Mouse (Mus musculus) limb, embryonic 13.5 days (tissue): ENCODE measurements around the gene Rbms3. TPM values are rescaled to one million over a fixed set of nuclear protein-coding genes. Genes with fewer than 3 reads are reported as not detected.
A peak's percentile ranks its signal among the peaks of the same experiment; 100 is the strongest.

Source experiments
- ATAC-seq: fragments of 200-750 bp; cut with Nextera tagmentation; 2 replicates; pipeline ENCODE4 v1.8.0; 2017; ENCODE audit warnings: low read depth, moderate number of reproducible peaks, moderate TSS enrichment; ENCODE audit not compliant: low FRiP score
- H3K27ac ChIP-seq: fragments of 300-500 bp; sonication (generic); 2 replicates; pipeline ENCODE4 v1.5.1; 2015; ENCODE audit warnings: inconsistent platforms, mild to moderate bottlenecking, moderate library complexity
- H3K27me3 ChIP-seq: fragments of 300-500 bp; sonication (generic); 2 replicates; pipeline ENCODE4 v1.6.1; 2015; ENCODE audit warnings: mild to moderate bottlenecking, inconsistent platforms
- H3K36me3 ChIP-seq: fragments of 300-500 bp; sonication (generic); 2 replicates; pipeline ENCODE4 v1.6.1; 2015; ENCODE audit warnings: inconsistent platforms, mild to moderate bottlenecking, moderate library complexity
- H3K4me1 ChIP-seq: fragments of 300-500 bp; sonication (generic); 2 replicates; pipeline ENCODE4 v1.6.1; 2015; ENCODE audit warnings: inconsistent platforms
- H3K4me2 ChIP-seq: fragments of 300-500 bp; sonication (generic); replicated peaks from 2 replicates; pipeline ENCODE4 v1.6.1; 2015; ENCODE audit warnings: inconsistent platforms, mild to moderate bottlenecking, moderate library complexity
- H3K4me3 ChIP-seq: fragments of 300-500 bp; sonication (generic); 2 replicates; pipeline ENCODE4 v1.5.1; 2015; ENCODE audit warnings: moderate library complexity, mild to moderate bottlenecking, inconsistent platforms
- H3K9ac ChIP-seq: fragments of 300-500 bp; sonication (generic); 2 replicates; pipeline ENCODE4 v1.6.1; 2015; ENCODE audit warnings: mild to moderate bottlenecking, inconsistent platforms
- H3K9me3 ChIP-seq: fragments of 300-500 bp; sonication (generic); 2 replicates; pipeline ENCODE4 v1.6.1; 2016; ENCODE audit warnings: inconsistent platforms
- WGBS: fragments of 180-500 bp; shearing (Covaris S2); methylation state at CpG from one replicate; pipeline ENCODE4 v1.1.7; 2015; 5-methylcytosine and 5-hydroxymethylcytosine counted together
- polyA plus RNA-seq: library from polyadenylated mRNA; unstranded; fragments of >200 nt; fragmentation: Nextera tagmentation; extraction: Ambion mirVana; gene quantifications from 2 replicates; pipeline ENCODE4 v1.2.1, GENCODE M21; 2015

Gene Rbms3
- polyA plus RNA-seq: 93.2 and 101 TPM in 2 replicates

GRCm38 (mm10) chr9:117629771-117630170 is at the start of gene Rbms3:
TSS of gene Rbms3 (minus strand) at chr9:117629913.
- Histone ChIP-seq H3K9me3 (no peaks in the 10 kb centered on the region), H3K4me2 (no peak within 1 kb of the TSS), H3K4me1 (peaks cover 9% of the 10 kb centered on the region; the same call in 1 of the 2 replicates), H3K27ac (no peak within 1 kb of the TSS), H3K9ac (no peak within 1 kb of the TSS), H3K36me3 (no peaks in the 10 kb centered on the region), H3K27me3 (no peaks in the 10 kb centered on the region), H3K4me3 (no peak within 1 kb of the TSS)
- ATAC-seq: no peak
- 84% methylated on average over 9 of the region's 9 CpGs for WGBS

DNA sequence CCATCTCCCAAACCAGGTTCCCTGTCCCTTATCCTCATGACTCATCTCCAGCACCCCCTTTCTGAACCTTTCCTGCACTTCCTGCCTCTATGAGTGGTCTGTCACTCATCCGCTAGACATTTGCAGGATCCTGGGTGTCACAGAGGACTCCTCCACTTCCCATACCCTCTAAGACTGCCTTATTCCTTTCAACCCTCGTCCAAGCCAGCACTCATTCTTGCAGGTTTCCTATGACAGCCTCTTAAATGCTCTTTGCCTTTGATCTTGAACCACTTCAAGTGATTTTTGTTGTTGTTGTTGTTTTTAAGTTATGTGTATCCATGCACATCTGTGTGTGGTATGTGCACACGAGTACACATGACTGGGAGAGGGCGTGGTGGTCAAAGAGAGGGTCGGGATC is 43.6 kb upstream of the Rbms3 start:
- WGBS: 80% methylated on average over 5 of the region's 5 CpGs

GRCm38 (mm10) chr9:117654626-117655025 is 24.9 kb upstream of the Rbms3 start:
- no peaks in the 10 kb centered on the region for H3K27me3 ChIP-seq
- no peaks in the 10 kb centered on the region for H3K36me3 ChIP-seq
- no peak for ATAC-seq
- H3K27ac ChIP-seq: no peak overlapping the region
- H3K4me2 ChIP-seq: no peak overlapping the region
- peaks cover 5% of the 10 kb centered on the region; the same call in 1 of the 2 replicates for H3K9me3 ChIP-seq
- H3K4me3 ChIP-seq: no peak overlapping the region
- no peaks in the 10 kb centered on the region for H3K4me1 ChIP-seq
- no peak overlapping the region for H3K9ac ChIP-seq
- 83% methylated on average over 2 of the region's 2 CpGs for WGBS

More for the DNA sequence above, 43.6 kb upstream of the Rbms3 start:
- no peaks in the 10 kb centered on the region for H3K4me1 ChIP-seq
- no peak for ATAC-seq
- no peak overlapping the region for H3K4me3 ChIP-seq
- no peak overlapping the region for H3K4me2 ChIP-seq
- no peak overlapping the region for H3K27ac ChIP-seq
- H3K36me3 ChIP-seq: no peaks in the 10 kb centered on the region
- H3K9ac ChIP-seq: no peak overlapping the region
- H3K27me3 ChIP-seq: no peaks in the 10 kb centered on the region
- no peaks in the 10 kb centered on the region for H3K9me3 ChIP-seq

- H3K27me3 ChIP-seq: no peaks in the 10 kb centered on the region
- 64% methylated on average over 5 of the region's 5 CpGs for WGBS
These were observed 23.9 kb upstream of the Rbms3 start for GRCm38 (mm10) chr9:117653641-117654040.

DNA sequence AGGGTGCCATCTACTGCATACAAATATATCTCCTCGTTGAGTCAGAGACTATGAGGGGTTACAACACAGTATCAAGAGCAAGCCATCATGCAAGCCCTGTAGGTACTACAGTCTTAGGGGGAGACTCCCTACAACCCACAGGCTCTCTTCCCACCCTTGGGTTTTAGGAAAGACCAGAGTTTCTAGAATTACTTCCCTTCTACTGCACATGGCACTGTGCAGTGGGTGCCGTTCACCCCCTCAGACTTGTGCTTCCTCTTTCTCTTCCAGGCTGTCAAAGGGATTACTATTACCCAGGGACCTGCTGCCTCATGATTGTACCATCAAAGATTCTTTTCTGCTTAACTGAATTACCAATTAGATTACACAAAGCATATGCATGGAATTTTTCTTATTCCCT is 16.4 kb upstream of the Rbms3 start:
- no peak overlapping the region for H3K4me3 ChIP-seq
- no peaks in the 10 kb centered on the region for H3K27me3 ChIP-seq
- peaks cover 3% of the 10 kb centered on the region; the same call in 1 of the 2 replicates for H3K9me3 ChIP-seq
- no peak overlapping the region for H3K9ac ChIP-seq
- no peak overlapping the region for H3K4me2 ChIP-seq
- H3K36me3 ChIP-seq: no peaks in the 10 kb centered on the region
- ATAC-seq: no peak
- peaks cover 6% of the 10 kb centered on the region; the same call in 1 of the 2 replicates for H3K4me1 ChIP-seq
- WGBS: 81% methylated on average over 2 of the region's 2 CpGs
- H3K27ac ChIP-seq: no peak overlapping the region

More at GRCm38 (mm10) chr9:117653641-117654040, 23.9 kb upstream of the Rbms3 start:
- H3K9me3 ChIP-seq: peaks cover 5% of the 10 kb centered on the region; the same call in 1 of the 2 replicates
- no peak for ATAC-seq
- no peaks in the 10 kb centered on the region for H3K36me3 ChIP-seq
- no peak overlapping the region for H3K9ac ChIP-seq
- no peaks in the 10 kb centered on the region for H3K4me1 ChIP-seq
- H3K4me2 ChIP-seq: no peak overlapping the region
- H3K27ac ChIP-seq: no peak overlapping the region
- H3K4me3 ChIP-seq: no peak overlapping the region

DNA sequence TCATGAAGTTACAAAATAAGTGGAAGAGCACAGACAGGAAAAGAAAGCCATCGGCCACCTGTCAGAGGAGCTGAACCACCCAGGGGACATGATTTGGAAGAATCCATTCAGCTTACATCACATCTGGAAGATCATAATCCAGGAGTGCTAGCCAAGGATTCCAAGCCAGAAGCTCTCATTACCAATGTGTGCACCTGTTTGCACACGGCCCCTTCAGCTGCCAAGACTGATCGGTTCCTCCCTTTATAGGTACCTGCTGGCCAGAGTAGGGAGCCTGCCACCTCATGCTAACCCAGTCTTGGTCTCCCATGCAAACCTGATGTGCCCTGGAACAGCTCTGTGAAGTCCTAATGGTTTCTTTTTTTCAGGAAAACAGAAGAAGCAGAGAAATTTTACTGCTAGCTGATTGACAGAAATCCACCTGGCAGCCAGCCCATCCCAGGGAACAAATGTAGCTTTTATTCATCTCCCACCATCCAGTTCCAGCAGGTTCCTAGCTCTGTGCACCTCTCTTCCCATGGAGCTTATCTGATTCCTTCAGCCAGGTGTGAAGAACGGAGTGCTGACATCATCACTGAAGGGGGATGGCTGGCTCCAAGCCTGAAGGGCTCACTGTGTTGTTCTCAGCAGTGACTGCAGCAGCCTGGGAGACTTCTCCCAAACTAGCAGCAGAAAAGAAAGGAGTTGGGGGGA is 11.5 kb upstream of the Rbms3 start:
- H3K4me3 ChIP-seq: no peak overlapping the region
- H3K4me1 ChIP-seq: peaks cover 22% of the 10 kb centered on the region
- WGBS: 56% methylated on average over 4 of the region's 4 CpGs
- H3K9me3 ChIP-seq: no peaks in the 10 kb centered on the region
- H3K36me3 ChIP-seq: no peaks in the 10 kb centered on the region
- no peak overlapping the region for H3K4me2 ChIP-seq
- ATAC-seq: peak; percentile 79
- no peaks in the 10 kb centered on the region for H3K27me3 ChIP-seq
- no peak overlapping the region for H3K27ac ChIP-seq
- H3K9ac ChIP-seq: no peak overlapping the region

DNA sequence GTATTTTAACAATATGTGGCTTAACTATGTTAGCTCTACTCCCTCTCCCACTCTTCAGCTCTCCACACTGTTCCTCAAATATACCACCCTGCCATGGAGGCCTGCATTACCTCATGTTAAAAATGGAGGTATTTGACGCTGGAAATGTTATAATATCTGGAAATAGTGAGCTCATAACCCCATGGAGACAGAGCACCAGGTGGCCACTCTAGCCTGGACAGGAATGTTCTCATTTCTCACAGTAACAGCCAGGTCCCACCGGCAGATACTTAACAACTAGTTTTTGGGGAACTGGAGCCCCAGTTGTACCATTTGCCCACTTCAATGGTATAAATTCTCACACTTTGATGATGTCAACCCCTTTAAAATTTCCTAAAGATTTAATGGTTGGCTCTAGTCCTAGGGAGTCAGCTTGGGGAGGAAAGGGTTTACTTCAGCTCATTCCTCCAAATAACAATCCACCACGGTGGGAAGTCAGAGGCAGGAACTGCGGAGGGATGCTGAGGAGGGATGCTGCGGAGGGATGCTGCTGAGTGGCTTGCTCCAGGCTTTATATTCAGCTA is 9.0 kb upstream of the Rbms3 start:
- peaks cover 22% of the 10 kb centered on the region for H3K4me1 ChIP-seq
- H3K36me3 ChIP-seq: no peaks in the 10 kb centered on the region
- H3K4me3 ChIP-seq: no peak overlapping the region
- no peak overlapping the region for H3K27ac ChIP-seq
- peak; percentile 87 for ATAC-seq
- no peak overlapping the region for H3K9ac ChIP-seq
- WGBS: 49% methylated on average over 5 of the region's 5 CpGs
- H3K4me2 ChIP-seq: no peak overlapping the region
- H3K9me3 ChIP-seq: no peaks in the 10 kb centered on the region
- H3K27me3 ChIP-seq: no peaks in the 10 kb centered on the region

GRCm38 (mm10) chr9:117636492-117636891 is 6.8 kb upstream of the Rbms3 start:
- 66% methylated on average over 8 of the region's 8 CpGs for WGBS
- Histone ChIP-seq H3K4me1 (peaks cover 29% of the 10 kb centered on the region), H3K4me2 (no peak overlapping the region), H3K27me3 (no peaks in the 10 kb centered on the region), H3K9me3 (no peaks in the 10 kb centered on the region), H3K4me3 (no peak overlapping the region), H3K9ac (no peak overlapping the region), H3K27ac (no peak overlapping the region), H3K36me3 (no peaks in the 10 kb centered on the region)
- no peak for ATAC-seq

DNA sequence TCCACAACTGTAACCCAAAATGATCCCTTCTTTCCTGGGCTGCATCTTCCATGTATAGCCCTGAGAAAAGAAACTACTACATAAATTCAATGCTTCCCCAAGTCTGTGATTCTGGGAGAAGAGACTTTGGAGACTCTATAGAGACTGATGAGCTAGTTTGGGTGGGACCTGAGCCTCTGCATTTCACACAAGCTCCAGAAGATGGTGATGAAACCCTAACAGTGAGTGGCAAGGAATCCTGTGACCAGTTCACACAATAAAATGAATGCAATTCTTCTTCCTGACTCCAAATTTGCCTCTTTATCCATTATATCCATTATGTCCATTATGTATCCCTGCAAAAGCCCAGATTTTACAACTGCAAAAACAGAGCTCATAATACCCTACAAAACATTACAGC is 2.5 kb downstream of the Rbms3 start:
- ATAC-seq: no peak
- Histone ChIP-seq H3K9me3 (no peaks in the 10 kb centered on the region), H3K4me2 (no peak overlapping the region), H3K9ac (no peak overlapping the region), H3K36me3 (no peaks in the 10 kb centered on the region), H3K27ac (no peak overlapping the region), H3K4me1 (no peaks in the 10 kb centered on the region), H3K4me3 (no peak overlapping the region), H3K27me3 (no peaks in the 10 kb centered on the region)

DNA sequence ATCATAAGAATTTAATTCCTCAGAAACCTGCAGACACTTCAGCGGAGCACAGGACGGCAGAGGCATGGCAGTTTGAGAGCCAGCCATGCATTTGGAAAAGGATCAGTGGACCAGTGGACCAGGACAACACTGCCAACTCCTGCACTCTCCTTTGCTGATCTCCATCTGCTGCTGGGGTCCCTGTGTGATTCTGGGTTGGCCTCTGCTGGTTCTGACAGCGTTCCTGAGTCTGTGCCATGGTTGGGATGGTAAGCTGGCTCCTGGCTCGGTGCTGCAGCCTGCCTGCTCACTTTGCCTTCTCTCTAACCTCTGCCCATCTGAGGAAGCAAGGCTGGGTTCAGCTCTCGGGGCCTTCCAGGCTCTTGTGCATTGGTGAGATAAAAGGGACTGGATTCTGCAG is 28.9 kb downstream of the Rbms3 start:
- Histone ChIP-seq H3K27ac (no peak overlapping the region), H3K4me3 (no peak overlapping the region), H3K9ac (no peak overlapping the region), H3K4me2 (no peak overlapping the region), H3K36me3 (no peaks in the 10 kb centered on the region), H3K4me1 (no peaks in the 10 kb centered on the region), H3K27me3 (no peaks in the 10 kb centered on the region), H3K9me3 (no peaks in the 10 kb centered on the region)
- ATAC-seq: no peak
- 74% methylated on average over 5 of the region's 5 CpGs for WGBS

DNA sequence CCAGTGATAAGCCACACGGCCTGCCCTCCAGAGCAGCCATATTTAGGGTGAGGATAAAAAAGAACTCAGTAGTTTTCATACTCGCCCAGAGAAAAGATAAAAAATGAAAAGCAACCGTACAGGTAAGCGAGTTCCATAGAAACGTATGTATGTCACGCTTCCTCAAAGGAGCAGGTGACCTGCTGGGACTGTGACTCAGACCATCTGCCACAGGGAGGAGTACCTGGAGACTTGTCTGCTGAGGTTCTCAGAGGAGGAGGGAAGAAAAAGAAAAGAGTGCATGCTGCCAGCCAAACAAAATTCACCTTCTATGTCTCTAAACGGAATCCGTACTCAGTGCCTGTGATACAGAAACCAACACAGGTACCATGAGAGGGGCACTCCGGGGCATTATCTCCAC is 30.4 kb downstream of the Rbms3 start:
- Histone ChIP-seq H3K9ac (no peak overlapping the region), H3K27ac (no peak overlapping the region), H3K4me1 (no peaks in the 10 kb centered on the region), H3K4me2 (no peak overlapping the region), H3K27me3 (no peaks in the 10 kb centered on the region), H3K36me3 (no peaks in the 10 kb centered on the region), H3K4me3 (no peak overlapping the region), H3K9me3 (no peaks in the 10 kb centered on the region)
- 91% methylated on average over 9 of the region's 9 CpGs for WGBS
- no peak for ATAC-seq

- 53% methylated on average over 5 of the region's 5 CpGs for WGBS
- no peaks in the 10 kb centered on the region for H3K36me3 ChIP-seq
- no peak for ATAC-seq
- H3K4me1 ChIP-seq: no peaks in the 10 kb centered on the region
- no peak overlapping the region for H3K4me2 ChIP-seq
- H3K27me3 ChIP-seq: no peaks in the 10 kb centered on the region
- no peak overlapping the region for H3K4me3 ChIP-seq
- H3K27ac ChIP-seq: no peak overlapping the region
- H3K9ac ChIP-seq: no peak overlapping the region
- H3K9me3 ChIP-seq: no peaks in the 10 kb centered on the region
These were observed 33.6 kb downstream of the Rbms3 start for GRCm38 (mm10) chr9:117596162-117596561.

DNA sequence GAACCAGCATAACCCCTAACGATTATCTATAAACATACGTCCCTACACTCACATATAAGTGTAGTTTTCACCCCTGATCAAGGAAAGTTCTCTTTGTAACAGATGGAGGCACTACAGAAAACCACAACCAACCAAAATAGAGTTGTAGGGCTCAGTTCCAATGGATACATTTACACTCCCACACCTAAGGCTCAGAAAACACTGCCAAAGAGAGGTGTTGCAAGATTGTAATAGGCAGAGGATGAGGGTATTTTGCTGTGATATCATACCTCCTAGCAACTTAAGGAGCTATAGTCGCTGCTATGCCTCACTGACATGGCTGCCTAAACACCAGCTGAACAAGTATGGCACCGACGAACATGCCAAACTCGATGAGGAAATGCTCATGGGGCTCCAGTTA is 44.4 kb downstream of the Rbms3 start:
- no peak for ATAC-seq
- Histone ChIP-seq H3K27ac (no peak overlapping the region), H3K4me2 (no peak overlapping the region), H3K36me3 (no peaks in the 10 kb centered on the region), H3K4me3 (no peak overlapping the region), H3K27me3 (no peaks in the 10 kb centered on the region), H3K9me3 (no peaks in the 10 kb centered on the region), H3K9ac (no peak overlapping the region), H3K4me1 (no peaks in the 10 kb centered on the region)
- WGBS: 83% methylated on average over 6 of the region's 6 CpGs
